Mouse (Mus musculus): ENCODE measurements around the gene Rnaseh1.

DNA sequence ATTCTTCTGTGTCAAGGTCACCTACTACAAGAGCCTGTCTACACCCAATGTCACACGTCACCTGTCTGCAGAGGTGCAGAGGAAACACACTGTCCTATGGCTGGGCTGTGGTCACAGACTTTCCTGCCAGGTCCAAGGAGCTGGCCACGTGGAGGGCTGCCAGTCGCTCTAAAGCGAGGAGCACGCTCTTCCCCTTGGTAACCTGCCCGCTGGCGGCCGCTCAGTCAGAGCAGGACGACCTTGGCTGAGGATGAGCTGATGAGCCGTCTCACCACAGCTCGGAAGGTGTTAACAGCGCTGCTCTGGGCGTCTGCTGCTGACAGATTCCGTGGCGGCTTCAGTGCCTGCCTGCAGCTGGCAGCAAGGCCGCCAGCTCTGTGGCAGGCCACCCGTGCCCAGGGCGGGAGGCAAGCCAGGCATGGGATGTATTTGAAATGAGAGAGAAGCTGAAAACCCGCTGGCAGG, 51.2 kb downstream of the Rnaseh1 start:
- TF ChIP-seq CTCF (IDR thresholded peaks at IDR 0.05; ENCODE audit: low read depth, low read length): no peak
- TF ChIP-seq POLR2A (IDR thresholded peaks at IDR 0.05; ENCODE audit: extremely low read depth, insufficient read depth, low read length): no peak
